Mouse (Mus musculus) bone marrow macrophage, adult 2 months (primary cell): Measurements from ENCODE around the gene Rab40c.

Experiments
- CTCF ChIP-seq: IDR thresholded peaks from 2 replicates; pipeline ENCODE4 v1.5.1; 2012; ENCODE audit warnings: low read depth, mild to moderate bottlenecking, low read length, moderate library complexity
- POLR2A ChIP-seq: IDR thresholded peaks from 2 replicates; pipeline ENCODE4 v1.6.1; 2012; ENCODE audit warnings: mild to moderate bottlenecking, low read depth, low read length, borderline replicate concordance

DNA sequence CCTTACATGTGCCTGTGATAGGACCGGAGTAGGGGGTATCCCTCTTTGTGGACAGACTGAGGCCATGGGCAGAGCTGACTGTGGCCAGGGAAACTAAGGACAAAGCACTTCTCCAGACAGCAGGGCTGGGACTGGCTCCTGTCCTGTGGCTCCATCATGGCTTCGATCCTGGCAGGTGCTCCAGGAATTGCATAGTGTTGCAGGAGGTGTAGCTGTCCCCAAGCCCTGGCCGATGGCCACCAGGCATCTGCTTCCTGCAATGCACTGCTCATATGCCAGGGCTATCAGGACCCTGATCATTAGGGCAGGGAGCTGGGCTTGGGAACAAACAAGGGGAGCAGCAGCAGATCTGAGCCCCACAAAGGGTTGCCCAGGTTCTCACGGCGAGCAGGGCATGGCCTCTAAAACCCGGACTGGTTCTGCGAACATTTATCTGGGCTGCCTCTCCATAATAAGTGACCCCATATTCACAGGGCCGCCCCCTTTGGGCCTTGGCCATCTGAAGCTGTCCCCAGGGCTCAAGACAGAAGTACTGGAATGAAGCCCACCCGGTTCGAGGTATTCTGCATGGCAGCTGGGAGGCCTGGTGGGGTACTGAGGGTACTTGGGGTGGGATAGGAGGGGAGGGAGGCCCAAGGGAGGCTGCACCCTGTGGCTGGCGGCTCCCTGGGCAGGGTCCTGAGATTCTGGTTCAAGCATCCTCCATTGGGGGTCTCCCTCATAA is 39.4 kb upstream of the Rab40c start:
- TF ChIP-seq CTCF (no peak), POLR2A (no peak)
